Mouse (Mus musculus): ENCODE data around the gene Gimap5. TPM values are rescaled to one million over a fixed set of nuclear protein-coding genes. Genes with fewer than 3 reads are reported as not detected.

The Gimap5 gene
- total and polyA plus RNA-seq, 3 experiments, result not detected

- no peak for DNase-seq (ENCODE audit: low read depth, low spot score)
- no peaks in the 10 kb centered on the region for H3K4me1 ChIP-seq (ENCODE audit: control insufficient read depth in 1 of 2, insufficient read depth in 2 of 2, low read length in 2 of 2)
Measured at GRCm38 (mm10) chr6:48727761-48728160, 18.2 kb upstream of the Gimap5 start.

GRCm38 (mm10) chr6:48732864-48733304 is 13.1 kb upstream of the Gimap5 start:
- no peak for DNase-seq (ENCODE audit: low read depth, low spot score)
- H3K27ac ChIP-seq (ENCODE audit: control insufficient read depth, low read depth, low read length), result no peak overlapping the region
- no peaks in the 10 kb centered on the region for H3K4me1 ChIP-seq (ENCODE audit: control insufficient read depth in 1 of 2, insufficient read depth in 2 of 2, low read length in 2 of 2)

More at GRCm38 (mm10) chr6:48727761-48728160, 18.2 kb upstream of the Gimap5 start:
- Histone ChIP-seq H3K9ac (ENCODE audit: control insufficient read depth, low read depth, low read length, poor library complexity, severe bottlenecking) (no peak overlapping the region), H3K9me3 (replicated peaks; ENCODE audit: insufficient read depth, low read length) (no peaks in the 10 kb centered on the region), H3K79me2 (ENCODE audit: control insufficient read depth, insufficient read depth, low read length, poor library complexity) (no peaks in the 10 kb centered on the region), H3K36me3 (ENCODE audit: control insufficient read depth in 1 of 2, insufficient read depth in 2 of 2, low read length in 2 of 2) (no peaks in the 10 kb centered on the region), H3K27me3 (ENCODE audit: control insufficient read depth in 1 of 2, insufficient read depth in 2 of 2, low read length in 2 of 2) (no peaks in the 10 kb centered on the region), H3K4me3 (ENCODE audit: control insufficient read depth in 1 of 2, insufficient read depth in 1 of 2, low read depth in 2 of 2, low read length in 2 of 2) (no peak overlapping the region), H3K27ac (ENCODE audit: control insufficient read depth, low read depth, low read length) (no peak overlapping the region)
- no peak for TF ChIP-seq MAZ (IDR thresholded peaks at IDR 0.05; ENCODE audit: low read depth, low read length)
- TF ChIP-seq GABPA (IDR thresholded peaks at IDR 0.05; ENCODE audit: low read depth, low read length), result no peak

DNA sequence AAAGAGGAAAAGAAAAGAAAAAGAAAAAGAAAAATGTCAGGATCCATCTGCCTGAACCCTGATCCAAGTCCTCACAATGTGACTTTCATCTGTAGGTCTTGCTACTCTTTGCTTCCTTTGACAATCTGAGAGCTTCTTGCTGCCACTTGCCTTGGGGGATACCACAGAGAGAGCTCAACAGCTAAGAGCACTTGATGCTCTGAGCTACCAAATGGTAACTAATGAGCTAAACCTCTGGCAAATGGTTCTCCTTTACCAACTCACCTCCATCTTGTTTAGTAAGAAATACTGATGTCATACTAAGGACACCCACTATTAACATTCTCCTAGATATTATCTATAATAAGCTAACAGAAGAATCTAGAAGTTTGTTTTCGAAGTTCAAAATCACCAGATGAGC is 12.3 kb upstream of the Gimap5 start:
- no peaks in the 10 kb centered on the region for H3K9me3 ChIP-seq (replicated peaks; ENCODE audit: insufficient read depth, low read length)
- DNase-seq (ENCODE audit: low read depth, low spot score), result no peak
- H3K27ac ChIP-seq (ENCODE audit: control insufficient read depth, low read depth, low read length), result no peak overlapping the region
- H3K9ac ChIP-seq (ENCODE audit: control insufficient read depth, low read depth, low read length, poor library complexity, severe bottlenecking), result no peak overlapping the region
- no peaks in the 10 kb centered on the region for H3K27me3 ChIP-seq (ENCODE audit: control insufficient read depth in 1 of 2, insufficient read depth in 2 of 2, low read length in 2 of 2)
- H3K4me1 ChIP-seq (ENCODE audit: control insufficient read depth in 1 of 2, insufficient read depth in 2 of 2, low read length in 2 of 2), result no peaks in the 10 kb centered on the region
- H3K79me2 ChIP-seq (ENCODE audit: control insufficient read depth, insufficient read depth, low read length, poor library complexity), result no peaks in the 10 kb centered on the region
- H3K36me3 ChIP-seq (ENCODE audit: control insufficient read depth in 1 of 2, insufficient read depth in 2 of 2, low read length in 2 of 2), result no peaks in the 10 kb centered on the region
- H3K4me3 ChIP-seq (ENCODE audit: control insufficient read depth in 1 of 2, insufficient read depth in 1 of 2, low read depth in 2 of 2, low read length in 2 of 2), result no peak overlapping the region
- no peak for TF ChIP-seq NRF1 (IDR thresholded peaks at IDR 0.05; ENCODE audit: insufficient read depth, low read depth, low read length, poor library complexity, severe bottlenecking)
- TF ChIP-seq CHD1 (IDR thresholded peaks at IDR 0.05; ENCODE audit: low read depth, low read length), result no peak
- TF ChIP-seq ZKSCAN1 (IDR thresholded peaks at IDR 0.05; ENCODE audit: low read depth, low read length), result no peak
- no peak for TF ChIP-seq USF2 (IDR thresholded peaks at IDR 0.05; ENCODE audit: borderline replicate concordance in 1 of 2, insufficient read depth in 1 of 2, low read depth in 1 of 2, low read length in 2 of 2)
- TF ChIP-seq CHD2 (IDR thresholded peaks at IDR 0.05; ENCODE audit: low read length), result no peak
- TF ChIP-seq TBP (IDR thresholded peaks at IDR 0.05; ENCODE audit: low read depth, low read length), result no peak
- TF ChIP-seq GABPA (IDR thresholded peaks at IDR 0.05; ENCODE audit: low read depth, low read length), result no peak
- no peak for TF ChIP-seq ZMIZ1 (IDR thresholded peaks at IDR 0.05; ENCODE audit: low read depth, low read length)
- TF ChIP-seq JUND (IDR thresholded peaks at IDR 0.05; ENCODE audit: low read depth, low read length), result no peak
- no peak for TF ChIP-seq MAX (IDR thresholded peaks at IDR 0.05; ENCODE audit: low read length)
- TF ChIP-seq SMC3 (IDR thresholded peaks at IDR 0.05; ENCODE audit: low read depth, low read length), result no peak
- no peak for TF ChIP-seq MXI1 (IDR thresholded peaks at IDR 0.05; ENCODE audit: low read depth, low read length)
- TF ChIP-seq BHLHE40 (IDR thresholded peaks at IDR 0.05; ENCODE audit: borderline replicate concordance, low read depth, low read length), result no peak
- no peak for TF ChIP-seq HCFC1 (IDR thresholded peaks at IDR 0.05; ENCODE audit: low read depth, low read length)
- no peak for TF ChIP-seq MAFK (IDR thresholded peaks at IDR 0.05; ENCODE audit: borderline replicate concordance, low read depth, low read length)
- no peak for TF ChIP-seq SIN3A (IDR thresholded peaks at IDR 0.05; ENCODE audit: low read length)
- no peak for TF ChIP-seq EP300 (IDR thresholded peaks at IDR 0.05; ENCODE audit: low read depth in 1 of 2, low read length in 2 of 2)
- TF ChIP-seq MAZ (IDR thresholded peaks at IDR 0.05; ENCODE audit: low read depth, low read length), result no peak
- TF ChIP-seq POLR2A (IDR thresholded peaks at IDR 0.05; ENCODE audit: control insufficient read depth in 1 of 2, insufficient read depth in 1 of 2, low read depth in 1 of 2, low read length in 2 of 2, poor library complexity in 1 of 2), result no peak
- no peak for TF ChIP-seq MYC (IDR thresholded peaks at IDR 0.05; ENCODE audit: low read depth, low read length)

More at GRCm38 (mm10) chr6:48732864-48733304, 13.1 kb upstream of the Gimap5 start:
- H3K27me3 ChIP-seq (ENCODE audit: control insufficient read depth in 1 of 2, insufficient read depth in 2 of 2, low read length in 2 of 2), result no peaks in the 10 kb centered on the region
- H3K79me2 ChIP-seq (ENCODE audit: control insufficient read depth, insufficient read depth, low read length, poor library complexity), result no peaks in the 10 kb centered on the region
- no peak overlapping the region for H3K9ac ChIP-seq (ENCODE audit: control insufficient read depth, low read depth, low read length, poor library complexity, severe bottlenecking)
- no peak for TF ChIP-seq MYC (IDR thresholded peaks at IDR 0.05; ENCODE audit: low read depth, low read length)
- no peak for TF ChIP-seq GABPA (IDR thresholded peaks at IDR 0.05; ENCODE audit: low read depth, low read length)
- no peak for TF ChIP-seq TAL1 (IDR thresholded peaks at IDR 0.05; ENCODE audit: low read length)
- TF ChIP-seq ZMIZ1 (IDR thresholded peaks at IDR 0.05; ENCODE audit: low read depth, low read length), result no peak
- TF ChIP-seq UBTF (IDR thresholded peaks at IDR 0.05; ENCODE audit: borderline replicate concordance, insufficient read depth, low read depth, low read length), result no peak
- no peak for TF ChIP-seq ZC3H11A (IDR thresholded peaks at IDR 0.05; ENCODE audit: low read depth, low read length)
- TF ChIP-seq E2F4 (IDR thresholded peaks at IDR 0.05; ENCODE audit: borderline replicate concordance, low read depth, low read length), result no peak
- TF ChIP-seq HCFC1 (IDR thresholded peaks at IDR 0.05; ENCODE audit: low read depth, low read length), result no peak
- TF ChIP-seq MAX (IDR thresholded peaks at IDR 0.05; ENCODE audit: low read length), result no peak
- H3K36me3 ChIP-seq (ENCODE audit: control insufficient read depth in 1 of 2, insufficient read depth in 2 of 2, low read length in 2 of 2), result no peaks in the 10 kb centered on the region
- no peaks in the 10 kb centered on the region for H3K9me3 ChIP-seq (replicated peaks; ENCODE audit: insufficient read depth, low read length)
- no peak overlapping the region for H3K4me3 ChIP-seq (ENCODE audit: control insufficient read depth in 1 of 2, insufficient read depth in 1 of 2, low read depth in 2 of 2, low read length in 2 of 2)

Measured in MEL (cell line).